Mouse (Mus musculus) stomach, postnatal 0 days (tissue): ENCODE results near the gene Smim15. TPM values are rescaled to one million over a fixed set of nuclear protein-coding genes. Genes with fewer than 3 reads are reported as not detected.

Source experiments
- ATAC-seq: fragments of 200-750 bp; cut with Nextera tagmentation; 2 replicates; pipeline ENCODE4 v1.8.0; 2017; ENCODE audit not compliant: low FRiP score, low TSS enrichment
- DNase-seq: peaks from one replicate; pipeline ENCODE4 v3.0.0-alpha.2; 2016; ENCODE audit warnings: low spot score
- H3K27ac ChIP-seq: fragments of 300-500 bp; sonication (generic); replicated peaks from 2 replicates; pipeline ENCODE4 v1.5.1; 2014; ENCODE audit warnings: mild to moderate bottlenecking, control low read depth
- H3K27me3 ChIP-seq: fragments of 300-500 bp; sonication (generic); 2 replicates; pipeline ENCODE4 v1.6.1; 2014; ENCODE audit warnings: low read length; ENCODE audit not compliant: control insufficient read depth, insufficient read depth
- H3K36me3 ChIP-seq: fragments of 300-500 bp; sonication (generic); 2 replicates; pipeline ENCODE4 v1.6.1; 2014; ENCODE audit warnings: low read length, mixed read lengths; ENCODE audit not compliant: control insufficient read depth, insufficient read depth
- H3K4me1 ChIP-seq: fragments of 300-500 bp; sonication (generic); replicated peaks from 2 replicates; pipeline ENCODE4 v1.6.1; 2014; ENCODE audit warnings: antibody characterized with exemption; ENCODE audit not compliant: control insufficient read depth, insufficient read depth
- H3K4me2 ChIP-seq: fragments of 300-500 bp; sonication (generic); replicated peaks from 2 replicates; pipeline ENCODE4 v1.6.1; 2014; ENCODE audit warnings: low read depth, mild to moderate bottlenecking, control low read depth, moderate library complexity
- H3K4me3 ChIP-seq: fragments of 300-500 bp; sonication (generic); 2 replicates; pipeline ENCODE4 v1.5.1; 2014; ENCODE audit warnings: low read depth, low read length, control low read depth
- H3K9ac ChIP-seq: fragments of 300-500 bp; sonication (generic); 2 replicates; pipeline ENCODE4 v1.6.1; 2014; ENCODE audit warnings: mild to moderate bottlenecking, low read length, control low read depth, mixed read lengths
- H3K9me3 ChIP-seq: fragments of 300-500 bp; sonication (generic); 2 replicates; pipeline ENCODE4 v1.6.1; 2016; ENCODE audit warnings: low read length; ENCODE audit not compliant: control insufficient read depth
- CTCF ChIP-seq: IDR thresholded peaks from 2 replicates; pipeline ENCODE4 v1.5.1; 2016; ENCODE audit warnings: antibody characterized with exemption, low read depth, mild to moderate bottlenecking, moderate library complexity
- EP300 ChIP-seq: optimal IDR thresholded peaks from 2 replicates; pipeline ENCODE3; 2016; ENCODE audit warnings: antibody characterized with exemption
- WGBS: fragments of 180-500 bp; shearing (Covaris S2); extraction: QIAGEN DNeasy Blood & Tissue Kit; methylation state at CpG from one replicate; pipeline ENCODE4 v1.1.7; 2014; 5-methylcytosine and 5-hydroxymethylcytosine counted together
- polyA plus RNA-seq: library from polyadenylated mRNA; unstranded; fragments of >200 nt; fragmentation: Nextera tagmentation; extraction: Ambion mirVana; gene quantifications from 2 replicates; pipeline ENCODE4 v1.2.1, GENCODE M21; 2015

Gene Smim15
- polyA plus RNA-seq, 1 experiment from 2014 or later = 46.5 TPM

- TF ChIP-seq CTCF (no peak), EP300 (no peak)
- ATAC-seq = no peak
- no peak overlapping the region for H3K4me2 ChIP-seq
- no peaks in the 10 kb centered on the region for H3K9me3 ChIP-seq
- no peak for DNase-seq
- no peak overlapping the region for H3K9ac ChIP-seq
- H3K27ac ChIP-seq = no peak overlapping the region
- H3K4me1 ChIP-seq = no peaks in the 10 kb centered on the region
- WGBS = 71% methylated on average over 6 of the region's 6 CpGs
- H3K4me3 ChIP-seq = no peak overlapping the region
- H3K36me3 ChIP-seq = no peaks in the 10 kb centered on the region
- no peaks in the 10 kb centered on the region for H3K27me3 ChIP-seq
Measured at GRCm38 (mm10) chr13:108015166-108015565, 29.1 kb upstream of the Smim15 start.

DNA sequence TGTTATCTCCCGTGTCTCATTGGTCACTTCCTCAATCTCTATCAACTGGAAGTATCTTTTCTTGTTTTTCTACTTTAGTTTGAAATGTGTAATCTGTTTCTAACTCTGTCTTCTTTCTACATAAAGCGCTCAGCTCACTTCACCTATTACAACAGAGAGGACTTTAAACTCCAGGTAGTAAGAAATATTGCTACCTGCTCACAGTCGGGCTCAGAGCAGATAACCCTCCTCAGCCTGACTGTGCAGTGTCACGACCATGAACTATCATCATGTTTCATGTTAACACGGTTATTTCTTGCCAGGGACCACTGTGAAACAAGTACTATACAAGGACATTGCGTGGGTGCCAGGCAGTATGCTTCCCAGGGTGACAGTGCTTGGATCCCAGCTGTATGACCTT lies 26.9 kb upstream of the Smim15 start:
- Histone ChIP-seq H3K4me2 (no peak overlapping the region), H3K9me3 (no peaks in the 10 kb centered on the region), H3K4me3 (no peak overlapping the region), H3K9ac (no peak overlapping the region), H3K36me3 (no peaks in the 10 kb centered on the region), H3K27ac (no peak overlapping the region), H3K27me3 (no peaks in the 10 kb centered on the region), H3K4me1 (no peaks in the 10 kb centered on the region)
- no peak for TF ChIP-seq CTCF
- no peak for TF ChIP-seq EP300
- 66% methylated on average over 6 of the region's 6 CpGs for WGBS
- DNase-seq (no peak), ATAC-seq (no peak)

- no peak for TF ChIP-seq EP300
- TF ChIP-seq CTCF = no peak
- Histone ChIP-seq H3K4me1 (no peaks in the 10 kb centered on the region), H3K27ac (no peak overlapping the region), H3K4me3 (no peak overlapping the region), H3K4me2 (no peak overlapping the region), H3K27me3 (no peaks in the 10 kb centered on the region), H3K36me3 (no peaks in the 10 kb centered on the region), H3K9ac (no peak overlapping the region), H3K9me3 (no peaks in the 10 kb centered on the region)
- DNase-seq (no peak), ATAC-seq (no peak)
- 60% methylated on average over 3 of the region's 3 CpGs for WGBS
Measured at GRCm38 (mm10) chr13:108025802-108026201, 18.4 kb upstream of the Smim15 start.

DNA sequence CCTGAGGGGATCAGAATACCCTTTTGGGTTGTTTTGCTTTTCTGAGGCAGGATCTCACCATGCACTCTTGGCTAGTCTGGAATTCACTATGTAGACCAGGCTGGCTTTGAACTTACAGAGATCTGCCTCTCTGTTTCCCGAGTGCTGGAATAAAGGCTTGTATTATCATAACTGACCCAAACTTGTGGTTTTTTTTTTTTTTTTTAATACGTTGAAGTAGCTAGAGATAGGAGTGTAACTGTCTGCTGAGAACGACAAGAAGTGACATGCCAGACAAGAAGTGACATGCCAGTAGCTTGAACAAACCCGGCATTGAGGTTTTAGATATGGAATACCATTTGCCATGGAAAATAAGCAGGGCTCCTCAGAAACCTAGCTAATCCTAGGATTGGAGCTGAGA lies 11.5 kb upstream of the Smim15 start:
- no peak for ATAC-seq
- WGBS = 73% methylated on average over 4 of the region's 4 CpGs

GRCm38 (mm10) chr13:108039375-108039774 lies 4.9 kb upstream of the Smim15 start:
- ATAC-seq = no peak
- no peak overlapping the region for H3K27ac ChIP-seq
- no peak for DNase-seq
- no peak overlapping the region for H3K4me3 ChIP-seq
- H3K9me3 ChIP-seq = no peaks in the 10 kb centered on the region
- WGBS = 64% methylated on average over 6 of the region's 6 CpGs
- H3K4me1 ChIP-seq = 0 out of 2 replicates have a peak, but pooled peaks cover 2% of the 10 kb centered on the region
- H3K9ac ChIP-seq = no peak overlapping the region
- TF ChIP-seq EP300 (no peak), CTCF (no peak)
- no peak overlapping the region for H3K4me2 ChIP-seq
- no peaks in the 10 kb centered on the region for H3K36me3 ChIP-seq
- H3K27me3 ChIP-seq = no peaks in the 10 kb centered on the region

More for the DNA sequence above, 11.5 kb upstream of the Smim15 start:
- no peak for DNase-seq
- Histone ChIP-seq H3K36me3 (no peaks in the 10 kb centered on the region), H3K27ac (no peak overlapping the region), H3K9me3 (no peaks in the 10 kb centered on the region), H3K4me1 (no peaks in the 10 kb centered on the region), H3K27me3 (no peaks in the 10 kb centered on the region), H3K9ac (no peak overlapping the region), H3K4me2 (no peak overlapping the region), H3K4me3 (no peak overlapping the region)
- TF ChIP-seq EP300 = no peak
- TF ChIP-seq CTCF = no peak

DNA sequence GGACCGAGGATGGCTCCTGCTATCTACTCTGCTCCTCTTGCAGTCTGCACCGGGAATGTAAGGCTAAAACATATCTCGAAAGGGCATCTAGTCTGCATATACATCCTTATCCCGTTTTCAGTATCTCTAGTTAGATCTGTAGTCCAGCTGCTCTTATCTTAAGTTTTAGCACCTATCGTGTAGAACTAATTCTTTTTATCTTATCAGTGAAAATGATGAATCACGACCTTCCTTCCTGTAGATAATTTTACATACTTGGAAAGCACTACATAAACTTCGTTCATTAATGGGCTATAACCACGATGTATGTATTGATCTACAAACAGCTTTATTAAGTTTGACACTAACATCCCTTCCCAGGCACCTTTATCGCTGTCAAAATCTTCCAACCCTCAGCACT lies 4.3 kb upstream of the Smim15 start:
- Histone ChIP-seq H3K4me3 (no peak overlapping the region), H3K4me2 (no peak overlapping the region), H3K9ac (no peak overlapping the region), H3K27me3 (no peaks in the 10 kb centered on the region), H3K4me1 (0 out of 2 replicates have a peak, but pooled peaks cover 2% of the 10 kb centered on the region), H3K27ac (no peak overlapping the region), H3K9me3 (no peaks in the 10 kb centered on the region), H3K36me3 (no peaks in the 10 kb centered on the region)
- ATAC-seq = no peak
- TF ChIP-seq CTCF (no peak), EP300 (no peak)
- DNase-seq = no peak
- 52% methylated on average over 9 of the region's 9 CpGs for WGBS
